Mouse (Mus musculus) heart, adult 2 months (tissue): ENCODE results near the gene Fgr.

ENCODE experiments used
- CTCF ChIP-seq: fragments of 200-600 bp; IDR thresholded peaks from 2 replicates; pipeline ENCODE4 v1.8.1; 2022; ENCODE audit warnings: antibody characterized with exemption, mild to moderate bottlenecking, moderate library complexity
- POLR2A ChIP-seq: fragments of 200-500 bp; IDR thresholded peaks from 2 replicates; pipeline ENCODE4 v1.6.1; 2011; ENCODE audit warnings: mild to moderate bottlenecking, low read depth, low read length, control low read depth; ENCODE audit not compliant: insufficient read depth

DNA sequence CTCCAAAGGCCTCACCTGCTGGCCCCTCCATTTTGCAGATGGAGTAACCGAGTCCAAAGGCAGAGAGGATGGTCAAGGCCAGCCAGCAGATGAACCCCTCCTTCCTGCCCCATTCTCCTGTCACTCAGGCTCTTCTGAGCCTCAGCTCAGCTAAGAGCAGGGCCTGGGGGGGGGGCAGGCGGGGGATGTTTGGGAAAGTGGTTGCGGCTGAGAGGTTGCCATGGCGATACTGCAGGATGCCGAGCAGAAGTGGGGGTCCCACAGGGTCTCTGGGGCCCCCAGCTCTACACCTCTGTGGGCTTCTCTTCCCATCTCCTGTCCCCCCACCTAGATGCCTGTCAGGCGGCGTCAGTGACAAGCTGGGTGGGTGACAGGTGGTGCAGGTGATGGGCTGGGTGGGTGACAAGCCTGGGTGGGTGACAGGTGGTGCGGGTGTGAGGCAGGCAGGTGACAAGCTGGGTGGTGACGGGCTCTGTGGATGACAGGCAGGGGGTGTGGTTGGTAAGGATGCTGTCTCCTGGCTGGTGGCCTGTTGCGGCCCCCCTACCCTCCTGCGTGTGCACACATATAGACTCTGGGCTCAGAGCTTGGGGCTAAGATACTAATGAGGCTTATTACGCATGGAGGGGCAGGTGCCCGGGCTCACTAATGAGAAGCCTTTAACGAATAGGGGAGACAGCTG is 49.2 kb downstream of the Fgr start:
- TF ChIP-seq POLR2A = no peak
- no peak for TF ChIP-seq CTCF
